Mouse (Mus musculus) adrenal gland, postnatal 25 days (tissue): ENCODE results near the gene Rundc3a. TPM values are rescaled to one million over a fixed set of nuclear protein-coding genes. Genes with fewer than 3 reads are reported as not detected.

Source experiments
- DNase-seq: peaks from one replicate; pipeline ENCODE4 v3.0.0; 2021; ENCODE audit warnings: mixed read lengths
- total RNA-seq: library from RNA; stranded (reverse); gene quantifications from 2 replicates; pipeline ENCODE4 v1.2.3, GENCODE M21; 2021

Rundc3a gene
- total RNA-seq, 1 experiment from 2014 or later = 39.7 TPM

GRCm38 (mm10) chr11:102434406-102434805 is 41.2 kb downstream of the Rundc3a start:
- DNase-seq = peak; percentile 88

- no peak for DNase-seq
Measured at GRCm38 (mm10) chr11:102434816-102435705, 41.9 kb downstream of the Rundc3a start.

- peak; percentile 59 for DNase-seq
Measured at GRCm38 (mm10) chr11:102435754-102436470, 42.7 kb downstream of the Rundc3a start.

GRCm38 (mm10) chr11:102436471-102436790 is 43.2 kb downstream of the Rundc3a start:
- DNase-seq = no peak

- peak; percentile 80 for DNase-seq
Measured at GRCm38 (mm10) chr11:102437120-102438061, 44.2 kb downstream of the Rundc3a start.

GRCm38 (mm10) chr11:102438212-102439092 is 45.2 kb downstream of the Rundc3a start:
- DNase-seq = peak; percentile 90

GRCm38 (mm10) chr11:102439093-102440082 is 46.2 kb downstream of the Rundc3a start:
- DNase-seq = no peak

- no peak for DNase-seq
Measured at GRCm38 (mm10) chr11:102440255-102440654, 47.1 kb downstream of the Rundc3a start.

GRCm38 (mm10) chr11:102441434-102441833 is 48.2 kb downstream of the Rundc3a start:
- no peak for DNase-seq

- no peak for DNase-seq
Measured at GRCm38 (mm10) chr11:102442089-102442488, 48.9 kb downstream of the Rundc3a start.

- DNase-seq = no peak
Measured at GRCm38 (mm10) chr11:102443740-102444139, 50.5 kb downstream of the Rundc3a start.

GRCm38 (mm10) chr11:102444321-102444720 is 51.1 kb downstream of the Rundc3a start:
- no peak for DNase-seq

GRCm38 (mm10) chr11:102444781-102445180 is 51.6 kb downstream of the Rundc3a start:
- no peak for DNase-seq

GRCm38 (mm10) chr11:102445264-102445890 is 52.2 kb downstream of the Rundc3a start:
- DNase-seq = no peak

- DNase-seq = peak; percentile 41
Measured at GRCm38 (mm10) chr11:102445891-102446361, 52.7 kb downstream of the Rundc3a start.

- DNase-seq = peak; percentile 44
Measured at GRCm38 (mm10) chr11:102446581-102447461, 53.6 kb downstream of the Rundc3a start.

GRCm38 (mm10) chr11:102447497-102447896 is 54.3 kb downstream of the Rundc3a start, which contains the start of gene Fam171a2:
Gene Fam171a2, minus strand, starts transcription at chr11:102447682.
- peak; percentile 84 for DNase-seq

GRCm38 (mm10) chr11:102448327-102448726 is 55.1 kb downstream of the Rundc3a start:
- no peak for DNase-seq
